Mouse (Mus musculus): Measurements from ENCODE around the gene Gm1113.

- TF ChIP-seq CTCF (IDR thresholded peaks at IDR 0.05; ENCODE audit: extremely low read depth, insufficient read depth, insufficient read length, insufficient replicate concordance) (no peak), POLR2A (IDR thresholded peaks at IDR 0.05; ENCODE audit: low read depth, low read length) (no peak)
These were observed 58.5 kb downstream of the Gm1113 start for GRCm38 (mm10) chr9:35459594-35459993.
